Mouse (Mus musculus) CH12.LX (cell line): ENCODE measurements around the gene Dnhd1. TPM values are rescaled to one million over a fixed set of nuclear protein-coding genes. Genes with fewer than 3 reads are reported as not detected.

Source experiments
- DNase-seq: peaks from one replicate; pipeline ENCODE4 v3.0.0-alpha.2; 2013; ENCODE audit errors: extremely low read depth
- H3K27ac ChIP-seq: 2 replicates; pipeline ENCODE4 v1.5.1; 2012; ENCODE audit warnings: low read depth, mild to moderate bottlenecking, control low read depth, moderate library complexity; ENCODE audit not compliant: insufficient read depth
- H3K27me3 ChIP-seq: replicated peaks from 2 replicates; pipeline ENCODE3; 2012; ENCODE audit warnings: inconsistent platforms
- H3K36me3 ChIP-seq, 2 experiments: replicated peaks in 1 of 2; 2 replicates each; pipeline versions ENCODE3 to v1.6.1; 2012; ENCODE audit warnings: inconsistent platforms in 1 of 2, low read length in 1 of 2, mild to moderate bottlenecking in 1 of 2, mixed read lengths in 1 of 2, moderate library complexity in 1 of 2; ENCODE audit not compliant: control insufficient read depth in 1 of 2, insufficient read depth in 1 of 2
- H3K4me1 ChIP-seq, 2 experiments: 2 replicates each; pipeline ENCODE4 v1.6.1; 2012; ENCODE audit warnings: inconsistent platforms in 1 of 2, moderate library complexity in 1 of 2; ENCODE audit not compliant: insufficient read depth in 2 of 2, control insufficient read depth in 1 of 2
- H3K4me2 ChIP-seq: 2 replicates; pipeline ENCODE4 v1.6.1; 2012; ENCODE audit warnings: low read depth, mild to moderate bottlenecking, control low read depth; ENCODE audit not compliant: poor library complexity, insufficient read depth, severe bottlenecking
- H3K4me3 ChIP-seq, 3 experiments: fragments of 150-350 bp in 1 of 3; sonication (generic) in 1 of 3; replicated peaks in 1 of 3; 2 replicates each; pipeline versions ENCODE3 to v1.5.1; 2011 to 2012; ENCODE audit warnings: low read depth in 2 of 3, low read length in 2 of 3, mild to moderate bottlenecking in 2 of 3, moderate library complexity in 2 of 3, control low read depth in 1 of 3, improper control_type of control experiment in 1 of 3, inconsistent platforms in 1 of 3, mixed read lengths in 1 of 3; ENCODE audit not compliant: poor library complexity in 1 of 3
- H3K79me2 ChIP-seq: replicated peaks from 2 replicates; pipeline ENCODE4 v1.6.1; 2012; ENCODE audit warnings: mild to moderate bottlenecking, moderate library complexity; ENCODE audit not compliant: control insufficient read depth, poor library complexity, insufficient read depth, severe bottlenecking; ENCODE audit errors: extremely low read depth
- H3K9ac ChIP-seq: 2 replicates; pipeline ENCODE4 v1.6.1; 2012; ENCODE audit warnings: low read depth, mild to moderate bottlenecking, control low read depth, moderate library complexity; ENCODE audit not compliant: insufficient read depth
- H3K9me3 ChIP-seq: replicated peaks from 2 replicates; pipeline ENCODE3; 2012; ENCODE audit warnings: low read length, inconsistent platforms, mixed read lengths
- CHD1 ChIP-seq: IDR thresholded peaks from 2 replicates; pipeline ENCODE4 v1.6.1; 2012; ENCODE audit warnings: low read depth, low read length, improper control_type of control experiment, inconsistent platforms
- CTCF ChIP-seq, 2 experiments: IDR thresholded peaks in 1 of 2; conservative IDR thresholded peaks in 1 of 2; 2 replicates each; pipeline ENCODE4 v1.5.1; 2011 to 2012; ENCODE audit warnings: low read depth in 2 of 2, low read length in 2 of 2, improper control_type of control experiment in 1 of 2, inconsistent platforms in 1 of 2, mild to moderate bottlenecking in 1 of 2, moderate library complexity in 1 of 2
- ETS1 ChIP-seq: conservative IDR thresholded peaks from 2 replicates; pipeline ENCODE4 v1.6.1; 2012; ENCODE audit warnings: low read depth, mild to moderate bottlenecking, inconsistent platforms, low read length, improper control_type of control experiment, moderate library complexity
- NELFE ChIP-seq: IDR thresholded peaks from 2 replicates; pipeline ENCODE4 v1.6.1; 2011; ENCODE audit warnings: low read depth, low read length, improper control_type of control experiment
- POLR2A ChIP-seq: IDR thresholded peaks from 2 replicates; pipeline ENCODE4 v1.6.1; 2011; ENCODE audit warnings: low read depth, mild to moderate bottlenecking, improper control_type of control experiment, low read length
- RAD21 ChIP-seq: IDR thresholded peaks from 2 replicates; pipeline ENCODE4 v1.6.1; 2011; ENCODE audit warnings: low read depth, mild to moderate bottlenecking, low read length, improper control_type of control experiment, moderate library complexity
- RCOR1 ChIP-seq: conservative IDR thresholded peaks from 2 replicates; pipeline ENCODE4 v1.6.1; 2012; ENCODE audit warnings: low read depth, mild to moderate bottlenecking, inconsistent platforms, low read length, improper control_type of control experiment
- ZMIZ1 ChIP-seq: IDR thresholded peaks from 2 replicates; pipeline ENCODE4 v1.6.1; 2012; ENCODE audit warnings: low read depth, mild to moderate bottlenecking, inconsistent platforms, low read length, improper control_type of control experiment
- dilution Hi-C: fragments of 300-500 bp; cut with MboI; formaldehyde crosslinking; loops from 2 replicates; pipeline ENCODE4 v1.14.3; 2020; ENCODE audit warnings: low sequenced_read_pairs; ENCODE audit not compliant: extremely low pct_unique_long_range_greater_than_20kb, extremely low pct_ligation_motif_present
- in situ Hi-C: fragments of 300-500 bp; cut with MboI; formaldehyde crosslinking; loops from 3 replicates; pipeline ENCODE4 v1.14.3; 2019; ENCODE audit warnings: low sequenced_read_pairs, low pct_ligation_motif_present, low pct_unique_long_range_greater_than_20kb, mixed read lengths
- polyA plus RNA-seq: library from polyadenylated mRNA; unstranded; fragments of >175 nt; gene quantifications from 2 replicates; pipeline ENCODE4 v1.2.1, GENCODE M21; 2012; ENCODE audit warnings: low read depth; ENCODE audit not compliant: insufficient read length
- total RNA-seq, 2 experiments: library from RNA; depleted of rRNA; stranded (reverse); fragments of 300-350 nt in 1 of 2; fragments of >200 nt in 1 of 2; gene quantifications; 2 replicates each; pipeline ENCODE4 v1.2.3; 2012 to 2014

Gene Dnhd1
- total and polyA plus RNA-seq, 3 experiments, result 0.08 to 0.41 (median 0.23) TPM

DNA sequence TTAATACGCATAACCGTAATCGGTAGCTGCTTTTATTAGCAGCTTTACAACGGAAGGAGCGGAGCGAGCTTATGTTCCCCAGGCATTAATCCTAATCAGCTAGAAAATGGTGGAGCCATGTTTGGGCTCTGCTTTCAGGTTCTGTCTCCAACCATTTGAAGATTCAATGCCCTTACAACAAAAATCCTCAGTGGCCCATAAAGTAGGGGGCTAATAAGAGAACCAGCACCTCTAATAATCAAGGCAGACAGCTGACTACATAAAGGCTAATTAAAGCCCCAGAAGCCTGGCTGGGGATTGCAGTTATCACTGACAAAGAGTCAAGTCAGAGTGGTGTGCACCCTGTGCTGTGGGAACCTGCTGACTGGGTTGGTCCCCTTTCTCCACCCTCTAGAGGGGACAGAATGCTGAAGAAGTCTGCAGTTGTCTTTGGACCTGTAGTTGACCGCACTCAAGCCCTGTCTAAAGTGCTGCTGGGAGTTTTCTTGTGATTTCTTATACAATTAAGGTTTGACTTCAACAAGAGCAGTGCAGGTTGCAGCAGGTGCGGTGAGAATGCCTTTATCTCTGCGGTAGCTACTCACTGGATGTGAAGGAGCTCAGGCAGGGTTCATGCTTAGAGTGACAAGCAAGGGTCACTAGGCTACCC lies 16.2 kb upstream of the Dnhd1 start:
- dilution Hi-C loops (no loop called here), in situ Hi-C loops (no loop called here)
- H3K27ac ChIP-seq, result no peak overlapping the region
- H3K4me1 ChIP-seq, result peaks cover 6 to 26% of the 10 kb centered on the region in 2 experiments; a peak in 3 of 4 replicates
- peaks cover 9% of the 10 kb centered on the region for H3K27me3 ChIP-seq
- peaks cover 6% of the 10 kb centered on the region; the same call in 1 of the 2 replicates for H3K79me2 ChIP-seq
- no peak overlapping the region for H3K4me2 ChIP-seq
- TF ChIP-seq CHD1 (no peak), ZMIZ1 (no peak)
- H3K9me3 ChIP-seq, result no peaks in the 10 kb centered on the region
- H3K4me3 ChIP-seq, result no peak overlapping the region
- H3K9ac ChIP-seq, result no peak overlapping the region
- no peak for DNase-seq
- H3K36me3 ChIP-seq, result peaks cover 18 to 45% of the 10 kb centered on the region in 2 experiments

DNA sequence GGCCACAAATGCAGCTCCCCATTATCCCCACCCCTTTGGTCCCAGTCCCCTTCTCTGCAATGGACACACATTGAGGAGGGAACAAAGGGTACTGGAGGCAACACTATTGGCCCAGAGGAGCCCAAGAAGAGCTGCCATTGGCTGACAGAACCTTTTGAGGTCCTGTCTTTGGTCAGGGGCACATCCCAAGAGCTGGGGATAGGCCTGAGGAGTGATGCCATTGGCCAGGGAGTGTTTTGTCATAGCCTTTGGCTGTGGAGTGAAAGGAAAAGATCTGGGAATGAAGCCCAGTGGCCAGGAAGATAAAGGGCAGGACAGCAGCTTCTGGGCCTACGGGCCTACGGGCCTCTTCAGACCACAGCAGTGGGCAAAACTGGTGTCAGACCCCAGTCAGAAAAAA lies 14.9 kb upstream of the Dnhd1 start:
- Histone ChIP-seq H3K4me3 (no peak overlapping the region), H3K9ac (no peak overlapping the region), H3K79me2 (peaks cover 10% of the 10 kb centered on the region; the same call in 1 of the 2 replicates), H3K4me1 (peaks cover 6 to 24% of the 10 kb centered on the region in 2 experiments; a peak in 3 of 4 replicates), H3K27ac (no peak overlapping the region), H3K9me3 (no peaks in the 10 kb centered on the region), H3K4me2 (no peak overlapping the region), H3K36me3 (peaks cover 18 to 45% of the 10 kb centered on the region in 2 experiments), H3K27me3 (peaks cover 9% of the 10 kb centered on the region)
- no peak for DNase-seq
- dilution Hi-C loops (no loop called here), in situ Hi-C loops (no loop called here)
- TF ChIP-seq CTCF (conservative IDR thresholded peaks at IDR 0.05 in 1 of 2, IDR thresholded peaks at IDR 0.05 in 1 of 2; ENCODE audit: low read depth in 2 of 2, low read length in 2 of 2) (no peak), RAD21 (no peak), NELFE (no peak), POLR2A (no peak), RCOR1 (no peak)

DNA sequence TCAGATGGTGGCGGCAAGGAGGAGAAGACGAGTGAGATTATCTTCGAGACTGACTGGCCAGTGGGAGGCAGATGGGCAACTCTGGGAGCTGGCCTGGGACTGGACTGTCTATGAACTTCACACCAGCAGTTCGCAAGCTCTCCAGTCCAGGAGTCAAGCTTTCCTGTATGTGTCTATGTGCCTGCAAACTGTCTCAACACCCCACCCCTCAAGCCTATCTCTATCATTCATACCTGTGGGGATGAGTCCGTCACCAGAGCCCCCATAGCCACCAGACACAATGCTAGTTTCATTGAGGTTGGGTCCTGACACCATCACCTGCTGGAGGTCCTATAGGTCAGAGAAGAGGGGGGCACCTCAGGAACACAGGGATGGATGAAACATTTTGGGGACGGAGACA lies 11.9 kb upstream of the Dnhd1 start:
- H3K9ac ChIP-seq, result no peak overlapping the region
- no peak for TF ChIP-seq ETS1
- TF ChIP-seq CTCF (conservative IDR thresholded peaks at IDR 0.05 in 1 of 2, IDR thresholded peaks at IDR 0.05 in 1 of 2; ENCODE audit: low read depth in 2 of 2, low read length in 2 of 2), result no peak
- TF ChIP-seq CHD1, result no peak
- TF ChIP-seq, all 38 proteins: peak for 0
- Histone ChIP-seq H3K9me3 (no peaks in the 10 kb centered on the region), H3K36me3 (peaks cover 18 to 64% of the 10 kb centered on the region in 2 experiments), H3K4me3 (no peak overlapping the region), H3K4me2 (no peak overlapping the region), H3K4me1 (peaks cover 7 to 34% of the 10 kb centered on the region in 2 experiments; a peak in 3 of 4 replicates), H3K79me2 (peaks cover 17% of the 10 kb centered on the region; the same call in 1 of the 2 replicates), H3K27me3 (no peaks in the 10 kb centered on the region), H3K27ac (no peak overlapping the region)
- in situ Hi-C loops, result no loop called here
- dilution Hi-C loops, result no loop called here
- DNase-seq, result no peak
